Mouse (Mus musculus) forebrain, embryonic 10.5 days (tissue): Measurements from ENCODE around the gene Plekha5. TPM values are rescaled to one million over a fixed set of nuclear protein-coding genes. Genes with fewer than 3 reads are reported as not detected.

Source experiments
- polyA plus RNA-seq: library from polyadenylated mRNA; unstranded; fragments of >200 nt; fragmentation: Nextera tagmentation; extraction: Ambion mirVana; gene quantifications from 2 replicates; pipeline ENCODE4 v1.2.1, GENCODE M21; 2016

Plekha5 gene
- polyA plus RNA-seq, 1 experiment from 2014 or later, result 46.0 TPM

Other genes starting within 250 kb of the Plekha5 start
- 9.6 and 11.5 TPM in 2 replicates for gene Aebp2, start 198.6 kb downstream of the Plekha5 start, polyA plus RNA-seq